Mouse (Mus musculus): ENCODE data around the gene Pank4.

The Pank4 gene

GRCm38 (mm10) chr4:154980110-154980509 lies 16.2 kb downstream of the Pank4 start:
- DNase-seq = no peak

GRCm38 (mm10) chr4:154981076-154981475 lies 17.2 kb downstream of the Pank4 start:
- DNase-seq = no peak

GRCm38 (mm10) chr4:154981530-154981929 lies 17.6 kb downstream of the Pank4 start:
- DNase-seq = peak; percentile 75

- DNase-seq = no peak
These were observed 18.6 kb downstream of the Pank4 start for GRCm38 (mm10) chr4:154982247-154983120.

- DNase-seq = no peak
These were observed 19.8 kb downstream of the Pank4 start for GRCm38 (mm10) chr4:154983767-154984166.

GRCm38 (mm10) chr4:154985151-154985777 lies 21.3 kb downstream of the Pank4 start:
- DNase-seq = no peak

- peak; percentile 78 for DNase-seq
These were observed 22.2 kb downstream of the Pank4 start for GRCm38 (mm10) chr4:154986096-154986495.

GRCm38 (mm10) chr4:154986750-154987149 lies 22.8 kb downstream of the Pank4 start:
- DNase-seq = no peak

- no peak for DNase-seq
These were observed 31.0 kb downstream of the Pank4 start for GRCm38 (mm10) chr4:154994876-154995275.

GRCm38 (mm10) chr4:154996572-154997154 lies 32.7 kb downstream of the Pank4 start:
- peak; percentile 56 for DNase-seq

GRCm38 (mm10) chr4:154999379-154999778 lies 35.5 kb downstream of the Pank4 start:
- DNase-seq = no peak

- DNase-seq = no peak
These were observed 41.4 kb downstream of the Pank4 start for GRCm38 (mm10) chr4:155005278-155005677.

GRCm38 (mm10) chr4:155006296-155006695 lies 42.4 kb downstream of the Pank4 start:
- DNase-seq = no peak

GRCm38 (mm10) chr4:155007641-155008040 lies 43.7 kb downstream of the Pank4 start:
- DNase-seq = peak; percentile 71

GRCm38 (mm10) chr4:155008075-155008474 lies 44.2 kb downstream of the Pank4 start:
- peak; percentile 53 for DNase-seq

GRCm38 (mm10) chr4:155009216-155009615 lies 45.3 kb downstream of the Pank4 start:
- peak; percentile 58 for DNase-seq

- DNase-seq = peak; percentile 94
These were observed 46.9 kb downstream of the Pank4 start for GRCm38 (mm10) chr4:155010870-155011269.

- peak; percentile 81 for DNase-seq
These were observed 47.5 kb downstream of the Pank4 start for GRCm38 (mm10) chr4:155011312-155012025.

- DNase-seq = peak; percentile 87
These were observed 48.2 kb downstream of the Pank4 start for GRCm38 (mm10) chr4:155012115-155012514.

GRCm38 (mm10) chr4:155012788-155013187 lies 48.9 kb downstream of the Pank4 start:
- DNase-seq = peak; percentile 89

- peak; percentile 59 for DNase-seq
These were observed 50.3 kb downstream of the Pank4 start for GRCm38 (mm10) chr4:155014244-155014643.

GRCm38 (mm10) chr4:155014791-155015190 lies 50.9 kb downstream of the Pank4 start:
- peak; percentile 62 for DNase-seq

- no peak for DNase-seq
These were observed 51.6 kb downstream of the Pank4 start for GRCm38 (mm10) chr4:155015550-155015949.

All from cerebellum, adult 9-11 months (tissue).